Mouse (Mus musculus): Measurements from ENCODE around the gene Phldb1. TPM values are rescaled to one million over a fixed set of nuclear protein-coding genes. Genes with fewer than 3 reads are reported as not detected.

The Phldb1 gene
- polyA plus RNA-seq, 1 experiment from 2014 or later: 40.8 TPM

- peaks cover 22% of the 10 kb centered on the region for H3K4me1 ChIP-seq
- H3K4me3 ChIP-seq: no peak overlapping the region
- H3K27me3 ChIP-seq (ENCODE audit: low read depth, poor library complexity, severe bottlenecking): no peaks in the 10 kb centered on the region
- whole genome bisulfite sequencing: 91% methylated on average over 17 of the region's 17 CpGs
- no peaks in the 10 kb centered on the region for H3K9me3 ChIP-seq (replicated peaks)
- H3K36me3 ChIP-seq: peaks cover 83% of the 10 kb centered on the region
- no peak for DNase-seq (ENCODE audit: low spot score)
- no peak overlapping the region for H3K27ac ChIP-seq (replicated peaks)
Observed at GRCm38 (mm10) chr9:44715109-44715508, 19.9 kb downstream of the Phldb1 start.

GRCm38 (mm10) chr9:44713574-44713973, 21.4 kb downstream of the Phldb1 start:
- no peaks in the 10 kb centered on the region for H3K9me3 ChIP-seq (replicated peaks)
- H3K4me1 ChIP-seq: peaks cover 25% of the 10 kb centered on the region
- 80% methylated on average over 2 of the region's 2 CpGs for WGBS
- H3K4me3 ChIP-seq: no peak overlapping the region
- no peak overlapping the region for H3K27ac ChIP-seq (replicated peaks)
- DNase-seq (ENCODE audit: low spot score): no peak
- peaks cover 9% of the 10 kb centered on the region; the same call in 1 of the 2 replicates for H3K27me3 ChIP-seq (ENCODE audit: low read depth, poor library complexity, severe bottlenecking)
- H3K36me3 ChIP-seq: peaks cover 93% of the 10 kb centered on the region

- Histone ChIP-seq H3K27ac (replicated peaks) (no peak overlapping the region), H3K27me3 (ENCODE audit: low read depth, poor library complexity, severe bottlenecking) (peaks cover 13% of the 10 kb centered on the region), H3K4me1 (peaks cover 28% of the 10 kb centered on the region), H3K4me3 (no peak overlapping the region), H3K9me3 (replicated peaks) (no peaks in the 10 kb centered on the region), H3K36me3 (peaks cover 94% of the 10 kb centered on the region)
- no peak for DNase-seq (ENCODE audit: low spot score)
- WGBS: 93% methylated on average over 6 of the region's 6 CpGs
Observed at GRCm38 (mm10) chr9:44713080-44713479, 21.9 kb downstream of the Phldb1 start.

GRCm38 (mm10) chr9:44711602-44712001, 23.4 kb downstream of the Phldb1 start:
- peaks cover 94% of the 10 kb centered on the region for H3K36me3 ChIP-seq
- H3K9me3 ChIP-seq (replicated peaks): no peaks in the 10 kb centered on the region
- WGBS: 70% methylated on average over 17 of the region's 17 CpGs
- DNase-seq (ENCODE audit: low spot score): no peak
- no peak overlapping the region for H3K4me3 ChIP-seq
- no peak overlapping the region for H3K27ac ChIP-seq (replicated peaks)
- H3K4me1 ChIP-seq: peaks cover 26% of the 10 kb centered on the region
- peaks cover 27% of the 10 kb centered on the region for H3K27me3 ChIP-seq (ENCODE audit: low read depth, poor library complexity, severe bottlenecking)

- Histone ChIP-seq H3K9me3 (replicated peaks) (no peaks in the 10 kb centered on the region), H3K4me3 (no peak overlapping the region), H3K4me1 (peaks cover 26% of the 10 kb centered on the region), H3K27ac (replicated peaks) (no peak overlapping the region), H3K27me3 (ENCODE audit: low read depth, poor library complexity, severe bottlenecking) (peaks cover 27% of the 10 kb centered on the region), H3K36me3 (peaks cover 94% of the 10 kb centered on the region)
- no peak for DNase-seq (ENCODE audit: low spot score)
- 92% methylated on average over 5 of the region's 5 CpGs for WGBS
Observed at GRCm38 (mm10) chr9:44710213-44710612, 24.8 kb downstream of the Phldb1 start.

GRCm38 (mm10) chr9:44709600-44709999, 25.4 kb downstream of the Phldb1 start:
- peak; percentile 55 for DNase-seq (ENCODE audit: low spot score)
- Histone ChIP-seq H3K27ac (replicated peaks) (no peak overlapping the region), H3K4me1 (peaks cover 26% of the 10 kb centered on the region), H3K27me3 (ENCODE audit: low read depth, poor library complexity, severe bottlenecking) (peaks cover 27% of the 10 kb centered on the region), H3K4me3 (no peak overlapping the region), H3K36me3 (peaks cover 94% of the 10 kb centered on the region), H3K9me3 (replicated peaks) (no peaks in the 10 kb centered on the region)
- 46% methylated on average over 2 of the region's 2 CpGs for WGBS

- Histone ChIP-seq H3K27ac (replicated peaks) (peak overlapping the region; percentile 80), H3K4me1 (peaks cover 26% of the 10 kb centered on the region), H3K27me3 (ENCODE audit: low read depth, poor library complexity, severe bottlenecking) (peaks cover 27% of the 10 kb centered on the region), H3K4me3 (peak overlapping the region; percentile 57), H3K9me3 (replicated peaks) (no peaks in the 10 kb centered on the region), H3K36me3 (peaks cover 94% of the 10 kb centered on the region)
- 26% methylated on average over 6 of the region's 6 CpGs for WGBS
- no peak for DNase-seq (ENCODE audit: low spot score)
Observed at GRCm38 (mm10) chr9:44708925-44709324, 26.1 kb downstream of the Phldb1 start.

GRCm38 (mm10) chr9:44708429-44708765, 26.6 kb downstream of the Phldb1 start:
- peak overlapping the region; percentile 57 for H3K4me3 ChIP-seq
- peak overlapping the region; percentile 80 for H3K27ac ChIP-seq (replicated peaks)

GRCm38 (mm10) chr9:44707749-44708428, 27.1 kb downstream of the Phldb1 start:
- WGBS: 17% methylated on average over 28 of the region's 28 CpGs
- Histone ChIP-seq H3K4me3 (peak overlapping the region; percentile 57), H3K27me3 (ENCODE audit: low read depth, poor library complexity, severe bottlenecking) (peaks cover 27% of the 10 kb centered on the region), H3K36me3 (peaks cover 94% of the 10 kb centered on the region), H3K4me1 (peaks cover 26% of the 10 kb centered on the region), H3K9me3 (replicated peaks) (no peaks in the 10 kb centered on the region), H3K27ac (replicated peaks) (peak overlapping the region; percentile 80)
- DNase-seq (ENCODE audit: low spot score): no peak

More at GRCm38 (mm10) chr9:44708429-44708765, 26.6 kb downstream of the Phldb1 start:
- no peaks in the 10 kb centered on the region for H3K9me3 ChIP-seq (replicated peaks)
- 3% methylated on average over 21 of the region's 24 CpGs for WGBS
- peaks cover 26% of the 10 kb centered on the region for H3K4me1 ChIP-seq
- DNase-seq (ENCODE audit: low spot score): peak; percentile 56
- H3K36me3 ChIP-seq: peaks cover 94% of the 10 kb centered on the region
- peaks cover 27% of the 10 kb centered on the region for H3K27me3 ChIP-seq (ENCODE audit: low read depth, poor library complexity, severe bottlenecking)

GRCm38 (mm10) chr9:44699730-44700129, 35.3 kb downstream of the Phldb1 start:
- Histone ChIP-seq H3K27ac (replicated peaks) (no peak overlapping the region), H3K36me3 (peaks cover 100% of the 10 kb centered on the region), H3K27me3 (ENCODE audit: low read depth, poor library complexity, severe bottlenecking) (no peaks in the 10 kb centered on the region), H3K9me3 (replicated peaks) (no peaks in the 10 kb centered on the region), H3K4me1 (no peaks in the 10 kb centered on the region), H3K4me3 (no peak overlapping the region)
- 94% methylated on average over 5 of the region's 5 CpGs for WGBS
- no peak for DNase-seq (ENCODE audit: low spot score)

GRCm38 (mm10) chr9:44699196-44699595, 35.8 kb downstream of the Phldb1 start:
- Histone ChIP-seq H3K4me3 (no peak overlapping the region), H3K36me3 (peaks cover 100% of the 10 kb centered on the region), H3K9me3 (replicated peaks) (no peaks in the 10 kb centered on the region), H3K4me1 (no peaks in the 10 kb centered on the region), H3K27ac (replicated peaks) (no peak overlapping the region), H3K27me3 (ENCODE audit: low read depth, poor library complexity, severe bottlenecking) (no peaks in the 10 kb centered on the region)
- 95% methylated on average over 10 of the region's 10 CpGs for WGBS
- DNase-seq (ENCODE audit: low spot score): no peak

- peaks cover 100% of the 10 kb centered on the region for H3K36me3 ChIP-seq
- 92% methylated on average over 16 of the region's 16 CpGs for WGBS
- H3K9me3 ChIP-seq (replicated peaks): no peaks in the 10 kb centered on the region
- no peaks in the 10 kb centered on the region for H3K27me3 ChIP-seq (ENCODE audit: low read depth, poor library complexity, severe bottlenecking)
- no peak overlapping the region for H3K27ac ChIP-seq (replicated peaks)
- no peaks in the 10 kb centered on the region for H3K4me1 ChIP-seq
- DNase-seq (ENCODE audit: low spot score): no peak
- no peak overlapping the region for H3K4me3 ChIP-seq
Observed at GRCm38 (mm10) chr9:44697866-44698265, 37.1 kb downstream of the Phldb1 start.

- Histone ChIP-seq H3K27me3 (ENCODE audit: low read depth, poor library complexity, severe bottlenecking) (no peaks in the 10 kb centered on the region), H3K27ac (replicated peaks) (no peak overlapping the region), H3K36me3 (peaks cover 98% of the 10 kb centered on the region), H3K9me3 (replicated peaks) (no peaks in the 10 kb centered on the region), H3K4me3 (no peak overlapping the region), H3K4me1 (no peaks in the 10 kb centered on the region)
- WGBS: 92% methylated on average over 11 of the region's 11 CpGs
- no peak for DNase-seq (ENCODE audit: low spot score)
Observed at GRCm38 (mm10) chr9:44693071-44693470, 41.9 kb downstream of the Phldb1 start.
